Mouse (Mus musculus) cortical plate, adult 2 months (tissue): ENCODE measurements around the gene Fbxl14.

Experiments
- CTCF ChIP-seq: fragments of 200-500 bp; IDR thresholded peaks from 2 replicates; pipeline ENCODE4 v1.5.1; 2011; ENCODE audit warnings: mild to moderate bottlenecking, control low read depth, low read length; ENCODE audit not compliant: insufficient read depth; ENCODE audit errors: extremely low read depth
- POLR2A ChIP-seq: fragments of 200-500 bp; IDR thresholded peaks from 2 replicates; pipeline ENCODE4 v1.6.1; 2011; ENCODE audit warnings: mild to moderate bottlenecking, low read length, control low read depth; ENCODE audit not compliant: insufficient read depth; ENCODE audit errors: extremely low read depth

DNA sequence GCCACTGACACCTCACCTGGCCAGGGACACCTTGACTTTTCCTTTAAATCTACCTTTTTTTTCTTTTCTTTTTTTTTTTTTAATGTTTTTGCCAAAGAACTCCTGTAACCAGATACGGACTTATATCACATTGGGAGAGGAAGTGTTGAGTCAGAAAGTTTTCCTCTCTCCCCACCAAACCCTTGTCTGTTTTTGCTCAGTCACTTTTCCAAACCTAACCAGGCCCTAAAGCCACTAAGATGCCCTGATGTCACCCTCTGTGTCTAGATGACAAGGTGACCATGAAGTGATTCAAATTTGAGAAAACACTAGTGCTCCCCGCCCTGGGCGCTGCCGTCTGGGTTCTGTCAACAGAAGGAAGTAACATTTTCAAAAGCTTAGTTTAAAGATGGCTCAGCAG, 20.4 kb upstream of the Fbxl14 start:
- TF ChIP-seq POLR2A = no peak
- no peak for TF ChIP-seq CTCF
